Mouse (Mus musculus) erythroblast, adult 5-6 weeks (primary cell): ENCODE data around the gene Sfrp4. TPM values are rescaled to one million over a fixed set of nuclear protein-coding genes. Genes with fewer than 3 reads are reported as not detected.
A peak's percentile ranks its signal among the peaks of the same experiment; 100 is the strongest.
"Not testable (repeated sequence)": the region's sequence is repeated elsewhere in the genome, so short reads cannot be mapped to it uniquely, and the experiment has no call there.

Experiments
- ATAC-seq: replicated peaks from 2 replicates; pipeline ENCODE4 v1.8.0; 2016; ENCODE audit warnings: moderate number of reproducible peaks, mild to moderate bottlenecking, moderate TSS enrichment, inconsistent platforms; ENCODE audit not compliant: poor library complexity, low FRiP score, severe bottlenecking
- total RNA-seq, 2 experiments: library from RNA; stranded (forward) in 1 of 2; stranded (reverse) in 1 of 2; fragments of 150-400 nt in 1 of 2; fragments of 200-764, 138-1000 nt in 1 of 2; gene quantifications; 2 replicates each; pipeline versions ENCODE4 v1.2.3 to v1.2.4; 2015 to 2017; ENCODE audit warnings: low replicate concordance in 2 of 2

Gene Sfrp4
- total RNA-seq (2015; ENCODE audit: low replicate concordance) (2.1 TPM in 1 of 2 replicates, not detected in the other), total RNA-seq (2017; ENCODE audit: low replicate concordance) (1.6 and 2.6 TPM in 2 replicates)

GRCm38 (mm10) chr13:19622573-19623227 lies at the start of gene Sfrp4:
Gene Sfrp4 (plus strand): TSS chr13:19623104.
- ATAC-seq = peak; percentile 66

GRCm38 (mm10) chr13:19574723-19575122 lies 48.2 kb upstream of the Sfrp4 start:
- ATAC-seq = not testable (repeated sequence)

- ATAC-seq = peak; percentile 64; the same call in 1 of the 2 replicates
Observed at GRCm38 (mm10) chr13:19575947-19576346, 47.0 kb upstream of the Sfrp4 start.

GRCm38 (mm10) chr13:19590996-19591759 lies 31.7 kb upstream of the Sfrp4 start:
- ATAC-seq = no peak

- no peak for ATAC-seq
Observed at GRCm38 (mm10) chr13:19595141-19595540, 27.8 kb upstream of the Sfrp4 start.

GRCm38 (mm10) chr13:19599242-19599641 lies 23.7 kb upstream of the Sfrp4 start:
- ATAC-seq = no peak

GRCm38 (mm10) chr13:19602531-19602930 lies 20.4 kb upstream of the Sfrp4 start:
- ATAC-seq = no peak

GRCm38 (mm10) chr13:19603719-19604118 lies 19.2 kb upstream of the Sfrp4 start:
- ATAC-seq = no peak; the same call in 1 of the 2 replicates

- ATAC-seq = peak; percentile 86
Observed at GRCm38 (mm10) chr13:19604916-19605315, 18.0 kb upstream of the Sfrp4 start.

GRCm38 (mm10) chr13:19608120-19608519 lies 14.8 kb upstream of the Sfrp4 start:
- ATAC-seq = no peak

- ATAC-seq = peak; percentile 75
Observed at GRCm38 (mm10) chr13:19612348-19612747, 10.6 kb upstream of the Sfrp4 start.

- ATAC-seq = no peak
Observed at GRCm38 (mm10) chr13:19612963-19613362, 9.9 kb upstream of the Sfrp4 start.

GRCm38 (mm10) chr13:19613426-19613825 lies 9.5 kb upstream of the Sfrp4 start:
- ATAC-seq = no peak

- ATAC-seq = no peak
Observed at GRCm38 (mm10) chr13:19614311-19614710, 8.6 kb upstream of the Sfrp4 start.

- no peak for ATAC-seq
Observed at GRCm38 (mm10) chr13:19618081-19618480, 4.8 kb upstream of the Sfrp4 start.

- ATAC-seq = peak; percentile 59
Observed at GRCm38 (mm10) chr13:19618841-19619215, 4.1 kb upstream of the Sfrp4 start.

GRCm38 (mm10) chr13:19619216-19619927 lies 3.5 kb upstream of the Sfrp4 start, which contains the start of gene Epdr1:
Gene Epdr1 (minus strand): TSS chr13:19619927.
- ATAC-seq = peak; percentile 83

GRCm38 (mm10) chr13:19623228-19623905 lies 463 bp downstream of the Sfrp4 start:
- ATAC-seq = peak; percentile 11; the same call in 1 of the 2 replicates

- ATAC-seq = no peak
Observed at GRCm38 (mm10) chr13:19624632-19625320, 1.9 kb downstream of the Sfrp4 start.
